Mouse (Mus musculus) midbrain, postnatal 0 days (tissue): ENCODE results near the gene Prr5l. TPM values are rescaled to one million over a fixed set of nuclear protein-coding genes. Genes with fewer than 3 reads are reported as not detected.
A peak's percentile ranks its signal among the peaks of the same experiment; 100 is the strongest.

Experiments used
- ATAC-seq: fragments of 200-750 bp; cut with Nextera tagmentation; 2 replicates; pipeline ENCODE4 v1.8.0; 2017; ENCODE audit warnings: moderate number of reproducible peaks, mild to moderate bottlenecking, moderate TSS enrichment, moderate library complexity; ENCODE audit not compliant: low FRiP score
- DNase-seq: peaks from one replicate; pipeline ENCODE4 v3.0.0-alpha.2; 2015; ENCODE audit warnings: low spot score
- H3K27ac ChIP-seq: fragments of 300-500 bp; sonication (generic); 2 replicates; pipeline ENCODE4 v1.5.1; 2014; ENCODE audit warnings: low read depth, mild to moderate bottlenecking, low read length, mixed read lengths
- H3K27me3 ChIP-seq: fragments of 300-500 bp; sonication (generic); 2 replicates; pipeline ENCODE4 v1.6.1; 2014; ENCODE audit warnings: low read length, control low read depth, mixed read lengths; ENCODE audit not compliant: insufficient read depth
- H3K36me3 ChIP-seq: fragments of 300-500 bp; sonication (generic); 2 replicates; pipeline ENCODE4 v1.6.1; 2014; ENCODE audit warnings: low read length, control low read depth, mixed read lengths; ENCODE audit not compliant: insufficient read depth
- H3K4me1 ChIP-seq: fragments of 300-500 bp; sonication (generic); 2 replicates; pipeline ENCODE4 v1.6.1; 2014; ENCODE audit warnings: mild to moderate bottlenecking, control low read depth, antibody characterized with exemption, low read length, mixed read lengths; ENCODE audit not compliant: insufficient read depth
- H3K4me2 ChIP-seq: fragments of 300-500 bp; sonication (generic); 2 replicates; pipeline ENCODE4 v1.6.1; 2014; ENCODE audit warnings: low read depth, mild to moderate bottlenecking, low read length, mixed read lengths; ENCODE audit not compliant: poor library complexity, severe bottlenecking
- H3K4me3 ChIP-seq: fragments of 300-500 bp; sonication (generic); 2 replicates; pipeline ENCODE4 v1.5.1; 2014; ENCODE audit warnings: low read depth, mild to moderate bottlenecking, low read length, moderate library complexity
- H3K9ac ChIP-seq: fragments of 300-500 bp; sonication (generic); replicated peaks from 2 replicates; pipeline ENCODE4 v1.6.1; 2014; ENCODE audit warnings: mild to moderate bottlenecking, low read length, moderate library complexity, mixed read lengths; ENCODE audit not compliant: poor library complexity, severe bottlenecking
- H3K9me3 ChIP-seq: fragments of 300-500 bp; sonication (generic); 2 replicates; pipeline ENCODE4 v1.6.1; 2016; ENCODE audit warnings: low read length, control low read depth
- CTCF ChIP-seq: IDR thresholded peaks from 2 replicates; pipeline ENCODE4 v1.5.1; 2016; ENCODE audit warnings: antibody characterized with exemption, mild to moderate bottlenecking
- WGBS: fragments of 180-500 bp; shearing (Covaris S2); extraction: QIAGEN DNeasy Blood & Tissue Kit; methylation state at CpG from one replicate; pipeline ENCODE4 v1.1.7; 2014; 5-methylcytosine and 5-hydroxymethylcytosine counted together
- polyA plus RNA-seq: library from polyadenylated mRNA; unstranded; fragments of >200 nt; fragmentation: Nextera tagmentation; extraction: Ambion mirVana; gene quantifications from 2 replicates; pipeline ENCODE4 v1.2.1, GENCODE M21; 2015
- total RNA-seq: library from RNA; depleted of rRNA; stranded (reverse); fragments of >200 nt; gene quantifications from 2 replicates; pipeline ENCODE4 v1.2.3, GENCODE M21; 2014

The Prr5l gene
- total and polyA plus RNA-seq, 2 experiments from 2014 or later, result 2.7 to 4.0 TPM

GRCm38 (mm10) chr2:101862219-101863123 is 20.4 kb downstream of the Prr5l start:
- no peak for TF ChIP-seq CTCF
- DNase-seq (peak; percentile 49), ATAC-seq (no peak)
- Histone ChIP-seq H3K36me3 (no peaks in the 10 kb centered on the region), H3K27me3 (no peaks in the 10 kb centered on the region), H3K9ac (no peak overlapping the region), H3K9me3 (no peaks in the 10 kb centered on the region), H3K4me1 (no peaks in the 10 kb centered on the region), H3K27ac (no peak overlapping the region), H3K4me3 (no peak overlapping the region), H3K4me2 (no peak overlapping the region)
- 72% methylated on average over 15 of the region's 15 CpGs for WGBS

GRCm38 (mm10) chr2:101860920-101861485 is 21.8 kb downstream of the Prr5l start:
- no peaks in the 10 kb centered on the region for H3K4me1 ChIP-seq
- ATAC-seq, result no peak
- H3K9ac ChIP-seq, result no peak overlapping the region
- 78% methylated on average over 3 of the region's 3 CpGs for WGBS
- no peak for TF ChIP-seq CTCF
- no peak overlapping the region for H3K27ac ChIP-seq
- no peak overlapping the region for H3K4me2 ChIP-seq
- H3K9me3 ChIP-seq, result no peaks in the 10 kb centered on the region
- H3K4me3 ChIP-seq, result no peak overlapping the region
- no peaks in the 10 kb centered on the region for H3K36me3 ChIP-seq
- H3K27me3 ChIP-seq, result no peaks in the 10 kb centered on the region
- DNase-seq, result no peak

- no peak for ATAC-seq
- H3K4me1 ChIP-seq, result no peaks in the 10 kb centered on the region
- H3K9ac ChIP-seq, result no peak overlapping the region
- TF ChIP-seq CTCF, result no peak
- H3K9me3 ChIP-seq, result no peaks in the 10 kb centered on the region
- no peak overlapping the region for H3K4me2 ChIP-seq
- H3K4me3 ChIP-seq, result no peak overlapping the region
- no peak for DNase-seq
- WGBS, result 86% methylated on average over 9 of the region's 9 CpGs
- H3K27me3 ChIP-seq, result no peaks in the 10 kb centered on the region
- no peaks in the 10 kb centered on the region for H3K36me3 ChIP-seq
- no peak overlapping the region for H3K27ac ChIP-seq
Measured at GRCm38 (mm10) chr2:101856174-101856573, 26.7 kb downstream of the Prr5l start.

GRCm38 (mm10) chr2:101854792-101855191 is 28.0 kb downstream of the Prr5l start:
- H3K27me3 ChIP-seq, result no peaks in the 10 kb centered on the region
- H3K4me1 ChIP-seq, result no peaks in the 10 kb centered on the region
- no peaks in the 10 kb centered on the region for H3K9me3 ChIP-seq
- no peak overlapping the region for H3K4me3 ChIP-seq
- no peaks in the 10 kb centered on the region for H3K36me3 ChIP-seq
- TF ChIP-seq CTCF, result no peak
- 63% methylated on average over 7 of the region's 7 CpGs for WGBS
- ATAC-seq, result no peak
- DNase-seq, result no peak
- H3K27ac ChIP-seq, result no peak overlapping the region
- no peak overlapping the region for H3K9ac ChIP-seq
- H3K4me2 ChIP-seq, result no peak overlapping the region

GRCm38 (mm10) chr2:101842756-101843155 is 40.1 kb downstream of the Prr5l start:
- ATAC-seq (no peak), DNase-seq (no peak)
- Histone ChIP-seq H3K4me1 (no peaks in the 10 kb centered on the region), H3K9ac (no peak overlapping the region), H3K36me3 (no peaks in the 10 kb centered on the region), H3K4me3 (no peak overlapping the region), H3K27ac (no peak overlapping the region), H3K27me3 (no peaks in the 10 kb centered on the region), H3K4me2 (no peak overlapping the region), H3K9me3 (no peaks in the 10 kb centered on the region)
- WGBS, result 90% methylated on average over 7 of the region's 7 CpGs
- TF ChIP-seq CTCF, result no peak
